Mouse (Mus musculus) mature B cell (primary cell): Measurements from ENCODE around the gene Mrpl38.
"Not testable (repeated sequence)": the region's sequence is repeated elsewhere in the genome, so short reads cannot be mapped to it uniquely, and the experiment has no call there.

Experiments used
- in situ Hi-C: fragments of 300-500 bp; cut with MboI; formaldehyde crosslinking; loops from 2 replicates; pipeline ENCODE4 v1.14.3; 2019

Mrpl38 gene

DNA sequence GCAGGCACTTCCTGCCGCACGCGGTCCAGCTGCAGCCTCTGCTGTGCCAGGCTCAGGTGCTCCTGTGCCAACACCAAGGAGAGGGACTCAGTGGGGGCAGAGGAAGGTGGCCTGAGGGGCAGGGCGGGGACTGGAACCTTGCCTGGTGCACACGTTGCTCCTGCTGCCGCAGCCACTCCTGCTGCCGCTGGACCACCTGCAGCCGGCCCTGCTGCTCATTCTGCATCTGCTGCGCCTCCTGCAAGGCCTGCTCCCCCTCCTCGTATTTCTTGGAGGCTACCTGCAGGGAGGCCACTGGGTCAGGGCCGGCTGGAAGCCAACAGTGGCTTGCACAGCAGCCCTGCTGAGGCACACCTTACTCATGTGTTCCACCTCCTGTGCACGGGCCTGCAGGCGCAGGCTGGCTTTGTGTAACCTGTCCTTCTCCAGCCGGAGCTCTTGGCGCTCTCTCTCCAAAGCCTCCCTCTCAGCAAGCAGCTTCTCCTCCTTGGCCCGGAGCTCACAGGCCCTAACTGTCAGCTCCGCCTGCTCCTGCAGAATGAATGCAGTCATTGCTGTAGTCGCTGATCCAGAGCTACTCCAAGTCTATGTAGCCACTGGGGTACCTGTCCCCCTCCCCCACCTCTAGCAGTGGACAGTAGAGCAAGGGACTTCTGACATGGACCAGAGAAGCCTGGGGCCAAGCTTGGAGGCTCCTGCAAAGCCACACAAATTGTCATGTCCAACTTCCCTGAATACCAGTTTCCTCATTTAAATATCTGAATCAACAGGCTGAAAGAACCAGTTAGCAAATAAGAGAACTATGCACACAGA is 7.0 kb upstream of the Mrpl38 start:
- in situ Hi-C loops, result no loop called here

DNA sequence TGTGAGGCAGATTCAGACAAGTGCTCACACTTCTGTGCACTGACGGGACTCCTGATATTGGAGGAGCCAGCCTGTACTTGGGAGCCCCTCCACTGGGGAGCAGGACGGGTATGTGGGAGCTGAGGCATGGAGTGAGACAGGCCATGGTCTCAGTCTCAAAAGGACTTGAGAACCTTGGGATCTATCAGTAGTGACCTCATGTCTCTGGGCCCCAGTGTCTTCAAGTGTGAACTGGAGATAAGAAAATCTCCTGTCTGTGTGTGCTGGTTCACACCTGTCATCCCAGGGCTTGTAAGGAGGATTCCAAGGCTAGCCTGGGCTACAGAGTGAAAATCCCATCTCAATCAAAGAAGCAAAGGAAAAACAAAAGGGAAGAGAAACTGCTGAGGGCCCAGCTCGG is 4.8 kb upstream of the Mrpl38 start:
- in situ Hi-C loops, result no loop called here

DNA sequence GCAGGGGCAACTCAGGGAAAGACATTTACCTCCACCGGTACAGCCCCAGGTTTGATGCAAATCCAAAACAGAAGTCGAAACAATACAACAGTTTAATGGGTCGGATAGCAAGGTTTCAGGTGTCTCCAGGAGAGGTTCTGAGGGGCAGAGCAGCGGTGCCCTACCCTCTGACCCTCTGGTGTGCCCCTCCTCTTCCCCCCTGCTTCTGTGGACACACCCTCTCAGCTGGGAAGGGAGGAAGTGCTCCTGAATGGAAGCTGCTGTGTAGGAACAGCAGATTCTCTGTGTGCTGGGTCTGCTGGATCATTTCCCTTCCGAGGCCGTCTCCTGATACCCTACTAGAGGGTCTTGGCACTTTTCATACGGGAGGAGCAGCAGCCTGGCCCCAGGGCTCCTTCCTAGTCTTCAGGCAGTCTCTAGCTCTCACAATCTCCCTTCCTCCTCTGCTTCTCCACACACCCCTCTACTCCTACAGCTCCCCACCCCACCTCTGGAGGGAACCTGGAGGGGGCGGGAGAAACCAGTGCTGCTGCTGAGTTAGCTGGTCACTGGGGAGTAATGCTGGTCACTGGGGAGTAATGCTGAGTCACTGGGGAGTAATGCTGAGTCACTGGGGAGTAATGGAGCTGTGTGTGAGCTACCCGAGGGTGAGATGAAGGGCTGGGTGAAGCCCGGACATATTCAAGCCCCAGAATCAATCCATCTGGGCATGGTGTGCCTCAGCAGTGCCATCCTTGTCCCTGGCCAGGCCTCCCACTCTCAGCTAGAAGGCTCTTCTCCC is 3.7 kb upstream of the Mrpl38 start:
- in situ Hi-C loops, result no loop called here

DNA sequence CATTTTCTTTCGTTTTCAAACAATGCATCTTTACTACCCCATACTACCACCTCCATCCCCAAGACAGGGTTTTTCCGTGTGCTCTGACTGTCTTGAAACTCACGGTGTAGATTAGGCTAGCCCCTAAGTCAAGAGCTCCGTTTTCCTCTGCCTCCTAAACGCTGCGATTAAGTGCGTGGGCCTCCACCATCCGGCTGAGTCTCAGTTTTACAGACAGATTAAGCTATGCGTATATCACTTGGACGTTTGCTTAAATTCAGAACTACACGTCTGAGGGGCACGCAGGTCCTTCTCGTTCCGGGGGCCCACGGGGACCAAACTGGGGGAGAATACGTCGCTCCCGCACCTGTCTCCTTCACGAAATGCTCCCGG is 586 bp downstream of the Mrpl38 start:
- in situ Hi-C loops, result no loop called here

DNA sequence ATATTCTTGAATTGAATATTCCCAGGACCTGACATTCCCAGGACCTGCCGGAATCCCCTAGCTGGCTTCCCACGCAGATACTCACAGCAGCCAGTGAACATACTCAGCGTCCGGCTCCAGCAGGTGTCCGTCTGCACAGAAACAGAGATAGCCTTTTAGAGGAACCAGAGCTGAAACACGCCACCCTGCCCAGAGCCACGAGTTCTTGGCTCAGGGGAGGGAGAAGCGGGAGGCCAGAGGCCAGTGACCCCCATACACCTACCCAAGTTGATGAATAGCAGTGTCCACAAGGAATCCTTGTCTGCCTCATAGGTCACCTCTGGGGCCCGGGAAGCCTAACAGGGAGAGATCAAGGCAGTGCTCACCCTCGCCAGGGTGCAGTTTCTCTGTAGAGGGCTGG is 4.5 kb downstream of the Mrpl38 start:
- in situ Hi-C loops, result no loop called here

DNA sequence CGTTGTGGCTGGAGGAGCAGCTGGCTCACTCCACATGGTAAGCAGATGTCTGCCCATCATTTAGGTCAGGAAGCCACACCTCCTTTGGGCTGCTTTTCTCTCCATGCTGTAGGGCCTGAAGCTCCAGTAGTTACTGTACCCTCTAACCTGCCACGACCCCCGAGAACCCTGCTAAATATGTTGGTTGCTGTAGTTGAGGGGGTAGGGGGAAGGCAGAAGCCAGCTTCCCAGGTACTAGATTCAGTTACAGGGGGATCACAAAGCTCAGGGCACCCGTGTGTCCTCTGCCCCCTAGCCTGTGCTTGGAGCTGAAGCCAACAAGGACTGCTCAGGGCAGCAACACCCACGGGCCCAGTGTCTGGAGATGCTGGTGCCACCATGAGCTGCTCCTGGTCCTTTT is 5.2 kb downstream of the Mrpl38 start:
- in situ Hi-C loops, result no loop called here

DNA sequence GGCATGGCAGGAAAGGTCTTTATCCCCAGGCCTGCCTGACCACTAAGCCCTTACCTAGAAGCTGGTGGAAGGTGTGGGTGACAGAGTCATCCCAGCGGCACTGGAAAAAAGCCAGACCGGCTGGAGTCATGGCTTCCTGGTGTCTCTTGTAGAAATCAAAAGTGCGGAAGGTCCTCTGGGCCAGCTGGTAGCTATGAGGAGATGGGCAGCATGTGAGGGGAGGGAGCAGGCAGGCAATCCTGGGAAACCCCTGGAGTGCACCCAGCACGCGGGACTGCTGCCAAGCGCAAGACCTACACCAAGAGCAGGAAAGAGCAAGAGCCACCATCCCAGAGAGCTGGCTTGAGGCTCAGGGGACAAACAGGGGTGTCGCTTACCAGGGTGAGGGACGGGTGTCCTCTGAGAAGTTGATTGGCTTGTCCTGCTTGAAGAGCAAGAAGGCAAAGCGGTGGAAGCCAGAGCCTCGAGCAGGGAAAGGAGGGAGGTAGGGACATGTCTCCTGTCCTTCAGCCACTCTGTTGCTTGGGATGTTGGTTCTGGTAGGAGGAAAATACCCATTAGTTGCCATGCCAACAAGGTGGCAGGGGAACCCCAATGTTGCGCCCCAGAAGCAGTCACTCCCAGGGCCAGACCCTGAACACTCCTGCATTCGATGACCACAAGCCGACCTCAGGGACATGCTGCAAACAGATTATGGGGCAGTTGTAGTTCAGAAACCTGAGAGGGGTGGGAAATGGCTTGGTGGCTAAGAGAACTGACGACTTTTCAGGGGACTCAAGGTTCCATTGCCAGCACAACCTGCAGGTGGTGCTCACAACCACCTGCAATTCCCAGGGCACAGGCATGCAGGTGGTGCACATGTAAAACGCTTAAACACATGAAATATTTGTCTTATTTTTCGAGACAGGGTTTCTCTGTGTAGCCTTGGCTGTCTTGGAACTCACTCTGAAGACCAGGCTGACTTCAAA is 6.0 kb downstream of the Mrpl38 start:
- in situ Hi-C loops, result no loop called here

DNA sequence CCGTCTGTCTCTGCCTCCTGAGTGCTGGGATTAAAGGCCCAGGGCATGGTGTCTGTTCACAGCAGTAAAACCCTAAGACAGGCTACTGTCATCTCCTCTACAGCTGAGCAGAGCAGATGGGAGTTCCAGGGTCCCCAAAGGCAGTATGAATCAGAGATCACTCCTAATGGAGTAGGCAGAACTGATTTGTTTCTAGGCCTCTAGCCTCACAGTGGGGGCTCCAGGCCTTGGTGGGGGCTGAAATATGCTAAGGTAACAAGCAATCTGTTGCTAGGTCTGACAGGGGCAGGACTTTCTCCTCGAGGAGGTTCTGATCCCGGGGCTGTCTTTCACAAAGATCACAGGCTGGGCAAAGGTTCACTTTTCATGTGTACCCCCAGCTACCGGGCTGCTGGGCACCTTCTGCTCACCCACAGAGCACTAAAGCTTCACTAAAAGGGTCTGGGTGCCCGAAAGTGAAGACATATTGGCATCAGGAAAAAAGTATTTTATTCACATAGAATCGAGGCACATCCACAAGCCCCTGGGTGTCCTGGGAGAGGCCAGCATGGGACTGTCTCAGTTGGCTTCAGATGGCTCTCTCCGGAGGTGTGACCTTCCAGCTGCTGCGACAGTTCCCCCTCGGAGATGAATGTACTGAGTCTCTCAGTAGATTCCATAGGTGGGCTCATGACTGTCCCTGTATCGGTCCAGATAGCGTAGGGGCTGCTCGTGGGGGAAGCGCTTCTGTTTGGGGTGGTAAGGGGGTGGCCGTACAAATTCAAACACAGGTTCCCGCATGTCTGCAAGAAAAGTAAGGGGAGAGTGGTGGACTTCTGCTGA is 7.1 kb downstream of the Mrpl38 start:
- in situ Hi-C loops, result no loop called here

DNA sequence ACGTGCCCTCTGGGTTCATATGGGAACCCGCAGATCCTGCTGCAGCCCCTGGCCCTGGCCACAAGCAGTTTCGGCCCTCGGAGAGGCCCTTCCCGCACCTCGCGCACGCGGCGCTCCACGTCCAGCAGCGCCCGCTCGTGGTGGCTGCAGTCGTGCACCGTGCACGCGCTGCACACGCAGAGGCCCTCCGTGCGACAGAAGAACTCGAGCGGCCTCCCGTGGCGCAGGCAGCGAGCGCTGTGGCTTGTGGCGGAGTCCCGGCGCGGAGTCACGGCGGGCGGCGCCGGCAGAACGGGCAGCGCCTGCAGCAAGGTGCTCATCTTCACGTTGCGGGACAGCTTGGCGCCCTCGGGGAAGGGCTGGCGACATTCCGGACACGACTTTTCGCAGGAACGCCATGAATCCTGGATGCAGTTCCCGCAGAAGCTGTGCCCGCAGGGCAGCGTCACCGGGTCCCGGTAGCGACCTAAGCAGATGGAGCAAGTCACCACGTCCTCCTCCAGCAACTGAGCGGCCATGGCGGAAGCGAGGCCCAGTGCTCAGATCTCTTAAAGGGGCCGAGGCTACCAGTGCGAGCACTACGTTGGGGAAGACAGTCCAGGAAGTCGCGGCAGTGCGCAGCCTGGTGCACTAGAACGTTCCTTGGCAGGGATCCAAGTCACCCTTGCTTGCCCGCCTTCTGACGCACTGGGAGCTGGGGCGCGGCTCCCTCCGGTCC is 8.0 kb downstream of the Mrpl38 start, which contains the start of gene Trim65:
Gene Trim65, minus strand, starts transcription at position 641 of the 718 bp plus-strand sequence.
- in situ Hi-C loops, result no loop called here

DNA sequence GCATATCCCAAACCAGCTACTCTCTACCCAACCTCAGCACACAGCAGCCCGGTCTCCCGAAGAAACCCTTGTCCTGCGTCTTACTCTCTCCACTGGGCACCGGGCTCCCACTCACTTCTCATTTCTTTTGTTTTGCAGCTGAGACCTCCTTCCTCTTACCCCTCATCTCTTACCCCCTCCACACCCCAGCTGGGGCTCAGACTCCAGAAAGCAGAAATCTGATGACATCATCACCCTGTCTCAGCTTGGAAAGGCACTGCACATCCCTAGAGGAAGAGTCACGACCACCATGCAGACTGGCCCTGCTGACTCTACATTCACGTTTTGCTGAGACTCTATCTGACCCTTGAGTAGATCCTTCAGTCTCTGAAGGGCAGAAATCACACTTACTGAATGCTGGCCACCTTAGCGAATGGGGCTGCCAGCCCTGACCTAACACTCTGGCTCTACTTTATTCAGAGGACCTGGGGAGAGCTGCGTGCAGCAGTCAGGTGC is 8.6 kb downstream of the Mrpl38 start:
- in situ Hi-C loops, result no loop called here

DNA sequence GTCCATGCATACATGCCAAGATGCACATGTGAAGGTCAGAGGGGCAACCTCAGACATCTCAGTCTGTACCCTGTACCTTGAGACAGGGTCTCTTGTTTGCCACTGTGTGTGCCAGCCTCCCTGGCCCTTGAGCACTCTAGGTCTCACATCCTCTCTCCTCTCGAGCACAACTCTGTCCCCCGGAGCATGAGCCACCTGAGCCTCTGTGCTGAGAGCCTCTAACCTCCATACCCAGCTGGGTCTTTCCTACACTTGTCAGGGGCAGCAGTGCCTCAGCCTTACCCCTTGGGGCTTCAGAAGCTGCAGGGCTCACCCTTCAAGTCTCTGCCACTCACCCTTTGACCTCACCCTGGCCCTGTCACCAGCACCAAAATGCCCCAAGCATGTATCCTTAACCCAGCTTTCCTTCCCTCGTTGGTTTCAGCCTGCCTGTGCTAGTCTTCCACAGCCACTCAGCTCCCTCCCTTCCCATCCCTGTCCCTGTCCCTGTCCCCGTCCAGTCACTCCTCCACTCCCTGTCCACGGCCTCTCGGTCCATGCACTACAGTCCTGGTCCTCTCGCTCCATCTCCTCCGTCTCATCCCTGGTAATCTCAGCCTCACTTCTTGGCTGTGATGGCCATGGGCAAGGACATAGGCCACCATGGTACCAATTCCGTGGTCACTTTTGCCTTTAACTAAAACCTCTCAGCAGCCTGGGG is 9.4 kb downstream of the Mrpl38 start:
- in situ Hi-C loops, result no loop called here

DNA sequence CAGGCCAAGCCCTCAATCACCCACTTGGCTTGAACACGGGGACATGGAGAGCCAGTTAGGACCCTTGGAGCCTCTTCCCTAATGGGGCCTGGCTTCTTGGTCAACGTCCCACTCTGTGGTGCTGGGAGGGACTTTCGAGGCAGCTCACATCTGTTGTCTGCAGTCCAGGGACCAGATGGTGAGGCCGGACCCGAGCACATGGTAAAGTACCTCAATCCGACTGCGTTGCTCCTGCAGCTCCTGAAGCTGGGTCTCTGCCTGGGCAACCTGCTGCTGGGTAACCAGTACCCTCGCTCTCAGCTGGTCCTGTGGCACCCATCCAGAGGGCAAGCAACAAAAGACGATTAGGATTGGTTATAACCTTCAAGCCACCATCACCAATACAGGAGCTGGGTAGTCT is 10.7 kb downstream of the Mrpl38 start:
- in situ Hi-C loops, result no loop called here

DNA sequence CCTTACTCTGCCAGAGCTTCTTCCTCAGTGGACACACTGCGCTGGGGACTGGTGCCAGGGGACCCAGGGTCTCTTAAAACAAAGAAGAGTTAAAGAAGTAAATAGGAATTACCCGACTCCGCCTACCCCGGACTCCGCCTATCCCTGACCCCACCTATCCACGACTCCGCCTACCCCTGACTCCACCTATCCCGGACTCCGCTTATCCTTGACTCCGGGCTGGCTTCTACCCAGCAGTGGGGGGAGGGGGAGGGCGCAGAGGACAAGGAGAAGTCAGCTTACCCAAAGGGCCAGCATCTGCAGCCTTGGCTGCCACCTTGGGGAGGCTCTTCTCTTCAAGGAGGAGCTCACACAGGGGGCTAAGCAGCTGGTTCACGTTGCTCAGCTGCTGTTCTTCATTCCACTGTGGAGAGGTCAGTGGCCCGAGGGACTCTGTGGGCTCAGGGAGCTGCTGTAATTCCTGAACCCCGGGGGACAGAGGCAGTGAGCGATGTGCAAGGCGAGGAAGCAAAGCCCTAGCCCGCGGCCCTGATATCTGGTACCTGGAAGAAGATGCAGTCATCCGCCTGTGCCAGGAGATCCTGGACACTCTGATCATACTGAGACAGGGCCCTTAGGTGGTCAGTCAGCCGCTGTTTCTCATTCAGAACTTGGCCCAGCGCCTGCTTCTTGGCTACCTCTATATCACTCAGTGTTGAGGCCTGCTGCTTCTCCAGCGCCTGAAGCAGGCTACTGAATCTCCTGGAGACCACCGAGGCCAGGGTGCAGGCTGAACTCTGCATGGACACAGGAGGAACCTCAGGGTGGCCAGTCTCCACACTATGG is 11.3 kb downstream of the Mrpl38 start, which contains the start of gene Trim47:
Gene Trim47, minus strand, starts transcription at position 55 of the 825 bp plus-strand sequence.
- in situ Hi-C loops, result no loop called here

DNA sequence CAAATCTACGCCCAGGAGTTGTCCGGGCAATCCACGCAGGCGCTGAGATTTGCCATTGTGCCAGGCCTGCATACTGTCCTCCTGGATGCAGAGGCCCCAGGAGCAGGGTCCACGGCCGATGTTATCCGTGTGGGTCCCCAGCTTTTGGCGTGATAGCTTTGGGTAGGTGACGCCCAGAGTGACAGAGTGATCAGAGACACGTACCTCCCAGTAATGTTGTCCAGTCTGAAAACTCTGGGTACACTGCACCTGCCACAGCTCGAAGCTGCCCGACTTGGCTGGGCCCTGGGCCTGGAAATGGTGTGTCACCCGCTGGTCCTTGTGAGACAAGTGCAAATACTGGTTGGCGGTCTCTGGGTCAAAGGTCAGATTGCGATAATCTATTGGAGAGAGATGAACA is 12.4 kb downstream of the Mrpl38 start:
- in situ Hi-C loops, result no loop called here

DNA sequence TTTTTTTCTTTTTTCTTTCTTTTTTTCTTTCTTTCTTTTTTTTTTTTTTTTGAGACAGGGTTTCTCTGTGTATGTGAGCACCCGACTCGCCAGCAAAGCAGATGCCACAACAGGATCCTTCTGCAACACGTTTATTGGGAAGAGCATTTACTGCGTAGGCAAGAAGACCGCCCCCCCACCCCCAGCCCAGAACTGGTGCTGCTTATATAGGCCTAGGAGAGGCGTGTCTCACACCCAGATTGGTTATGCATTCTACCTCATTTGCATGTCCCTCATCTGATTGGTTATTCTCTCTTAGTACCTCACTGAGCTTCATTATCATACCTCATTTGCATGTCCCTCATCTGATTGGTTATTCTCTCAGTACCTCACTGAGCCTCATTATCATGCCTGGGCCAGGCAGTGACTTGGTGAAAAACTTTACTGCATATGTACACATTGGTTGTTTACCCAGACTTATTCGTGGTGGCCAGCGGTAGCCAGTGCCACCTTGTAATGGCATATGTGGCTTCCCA is 16.9 kb downstream of the Mrpl38 start:
- in situ Hi-C loops, result not testable (repeated sequence)

DNA sequence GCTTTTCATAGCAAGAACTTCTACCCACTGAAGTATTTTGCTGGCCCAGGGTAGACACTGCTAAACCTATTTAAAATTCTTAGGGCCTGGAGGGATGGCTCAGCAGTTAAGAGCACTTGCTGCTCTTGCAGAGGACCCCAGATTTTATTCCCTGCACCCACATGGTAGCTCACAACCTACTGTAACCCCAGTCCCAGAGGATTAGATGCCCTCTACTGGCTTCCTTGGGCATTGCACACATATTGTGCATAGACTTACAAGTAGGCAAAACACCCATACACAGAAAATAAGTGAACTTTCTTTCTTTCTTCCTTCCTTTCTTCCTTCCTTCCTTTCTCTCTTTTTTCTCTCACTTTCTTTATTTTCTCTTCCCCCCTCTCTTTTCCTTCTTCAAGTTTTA is 20.8 kb downstream of the Mrpl38 start:
- in situ Hi-C loops, result no loop called here

DNA sequence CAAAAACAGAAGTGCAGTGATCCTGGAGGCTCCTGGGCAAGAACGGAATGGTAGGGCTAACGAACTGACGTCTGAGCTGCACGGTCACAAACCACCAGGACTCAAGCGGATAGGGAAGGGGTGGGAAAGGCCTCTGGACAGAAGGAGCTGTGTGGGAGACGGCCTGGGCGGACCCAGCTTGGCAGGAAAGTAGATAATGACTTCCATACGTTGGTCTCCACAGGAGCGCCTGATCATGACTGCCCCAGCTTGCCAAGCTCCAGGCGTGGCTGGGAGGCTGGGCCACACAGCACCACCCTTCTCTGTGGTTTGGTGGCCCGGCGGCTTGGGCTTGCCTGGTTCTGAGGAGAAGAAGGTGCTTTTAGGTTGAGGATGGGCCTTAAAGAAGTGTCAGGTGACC is 21.4 kb downstream of the Mrpl38 start:
- in situ Hi-C loops, result no loop called here

DNA sequence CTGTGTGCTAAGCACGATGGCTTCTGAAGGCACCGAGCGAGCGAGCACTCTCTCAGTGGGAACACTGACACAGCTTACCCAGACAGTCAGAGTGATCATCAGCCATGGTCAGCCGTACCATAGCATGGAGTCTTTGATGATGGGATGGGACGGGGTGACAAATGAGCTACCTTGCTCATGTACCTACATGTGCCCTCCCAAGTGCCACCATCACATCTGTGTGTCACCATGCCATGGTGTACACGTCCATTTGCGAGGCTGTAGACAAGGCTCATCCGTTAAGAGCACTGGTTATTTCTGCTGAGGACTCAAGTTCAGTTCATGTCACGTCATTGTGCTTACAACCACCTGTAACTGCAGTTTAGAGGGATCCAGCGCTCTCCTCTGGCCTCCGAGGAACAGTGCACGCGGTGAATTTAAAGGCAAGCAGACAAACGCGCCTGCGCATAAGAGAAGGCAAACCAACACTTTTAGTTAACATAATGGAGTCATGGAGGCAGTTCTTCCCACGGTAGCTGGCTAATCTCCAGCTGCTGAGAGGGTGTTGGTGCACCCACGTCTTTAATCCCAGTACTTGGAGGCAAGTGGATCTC is 27.0 kb downstream of the Mrpl38 start:
- in situ Hi-C loops, result no loop called here
